Mouse (Mus musculus) embryonic facial prominence, embryonic 10.5 days (tissue): ENCODE results near the gene Hopx. TPM values are rescaled to one million over a fixed set of nuclear protein-coding genes. Genes with fewer than 3 reads are reported as not detected.

Source experiments
- DNase-seq: peaks from one replicate; pipeline ENCODE4 v3.0.0-alpha.2; 2017; ENCODE audit warnings: low spot score
- H3K27ac ChIP-seq: fragments of 300-500 bp; sonication (generic); replicated peaks from 2 replicates; pipeline ENCODE4 v1.5.1; 2016; ENCODE audit warnings: mild to moderate bottlenecking
- H3K27me3 ChIP-seq: fragments of 300-500 bp; sonication (generic); replicated peaks from 2 replicates; pipeline ENCODE4 v1.6.1; 2016; ENCODE audit warnings: low read depth, mild to moderate bottlenecking; ENCODE audit not compliant: poor library complexity, severe bottlenecking
- H3K36me3 ChIP-seq: fragments of 300-500 bp; sonication (generic); replicated peaks from 2 replicates; pipeline ENCODE4 v1.6.1; 2016; ENCODE audit warnings: mild to moderate bottlenecking, moderate library complexity
- H3K4me1 ChIP-seq: fragments of 300-500 bp; sonication (generic); 2 replicates; pipeline ENCODE4 v1.6.1; 2016
- H3K4me3 ChIP-seq: fragments of 300-500 bp; sonication (generic); 2 replicates; pipeline ENCODE4 v1.5.1; 2016; ENCODE audit warnings: mild to moderate bottlenecking, moderate library complexity
- H3K9me3 ChIP-seq: fragments of 300-500 bp; sonication (generic); 2 replicates; pipeline ENCODE4 v1.6.1; 2016; ENCODE audit warnings: mild to moderate bottlenecking
- WGBS: fragments of 180-500 bp; shearing (Covaris S2); methylation state at CpG from one replicate; pipeline ENCODE4 v1.1.7; 2016; 5-methylcytosine and 5-hydroxymethylcytosine counted together
- polyA plus RNA-seq: library from polyadenylated mRNA; unstranded; fragments of >200 nt; fragmentation: Nextera tagmentation; extraction: Ambion mirVana; gene quantifications from 2 replicates; pipeline ENCODE4 v1.2.1, GENCODE M21; 2016

Hopx gene
- polyA plus RNA-seq, result 0.40 TPM in 1 of 2 replicates, not detected in the other

GRCm38 (mm10) chr5:77114817-77115731 is at the start of gene Hopx:
Gene Hopx (minus strand): TSS chr5:77115121.
- no peaks in the 10 kb centered on the region for H3K36me3 ChIP-seq
- H3K4me1 ChIP-seq, result peaks cover 30% of the 10 kb centered on the region
- H3K27ac ChIP-seq, result no peak within 1 kb of the TSS; the same call in 1 of the 2 replicates
- no peaks in the 10 kb centered on the region for H3K9me3 ChIP-seq
- WGBS, result 51% methylated on average over 33 of the region's 33 CpGs
- DNase-seq, result no peak
- H3K4me3 ChIP-seq, result 0 out of 2 replicates have a peak within 1 kb of the TSS, but pooled peaks have one; percentile 21
- H3K27me3 ChIP-seq, result peaks cover 64% of the 10 kb centered on the region

GRCm38 (mm10) chr5:77163597-77163996 is 48.7 kb upstream of the Hopx start:
- H3K4me1 ChIP-seq, result 0 out of 2 replicates have a peak, but pooled peaks cover 6% of the 10 kb centered on the region
- WGBS, result 87% methylated on average over 7 of the region's 7 CpGs
- DNase-seq, result no peak
- no peaks in the 10 kb centered on the region for H3K27me3 ChIP-seq
- H3K27ac ChIP-seq, result no peak overlapping the region
- no peak overlapping the region for H3K4me3 ChIP-seq
- no peaks in the 10 kb centered on the region for H3K36me3 ChIP-seq
- no peaks in the 10 kb centered on the region for H3K9me3 ChIP-seq

- Histone ChIP-seq H3K9me3 (no peaks in the 10 kb centered on the region), H3K27me3 (no peaks in the 10 kb centered on the region), H3K4me3 (no peak overlapping the region), H3K27ac (no peak overlapping the region), H3K4me1 (peaks cover 15% of the 10 kb centered on the region), H3K36me3 (no peaks in the 10 kb centered on the region)
- DNase-seq, result no peak
- WGBS, result 94% methylated on average over 3 of the region's 3 CpGs
Measured at GRCm38 (mm10) chr5:77162566-77162965, 47.6 kb upstream of the Hopx start.

GRCm38 (mm10) chr5:77157777-77158540 is 43.0 kb upstream of the Hopx start:
- DNase-seq, result no peak
- no peaks in the 10 kb centered on the region for H3K27me3 ChIP-seq
- WGBS, result 35% methylated on average over 14 of the region's 14 CpGs
- H3K27ac ChIP-seq, result no peak overlapping the region
- H3K4me1 ChIP-seq, result peaks cover 13% of the 10 kb centered on the region
- no peaks in the 10 kb centered on the region for H3K9me3 ChIP-seq
- no peak overlapping the region for H3K4me3 ChIP-seq
- no peaks in the 10 kb centered on the region for H3K36me3 ChIP-seq

- no peak for DNase-seq
- WGBS, result 75% methylated on average over 5 of the region's 5 CpGs
Measured at GRCm38 (mm10) chr5:77156938-77157337, 42.0 kb upstream of the Hopx start.

GRCm38 (mm10) chr5:77155526-77155925 is 40.6 kb upstream of the Hopx start:
- H3K36me3 ChIP-seq, result no peaks in the 10 kb centered on the region
- no peak overlapping the region for H3K4me3 ChIP-seq
- 92% methylated on average over 12 of the region's 12 CpGs for WGBS
- no peaks in the 10 kb centered on the region for H3K27me3 ChIP-seq
- no peaks in the 10 kb centered on the region for H3K9me3 ChIP-seq
- H3K27ac ChIP-seq, result no peak overlapping the region
- H3K4me1 ChIP-seq, result peaks cover 13% of the 10 kb centered on the region
- no peak for DNase-seq

More at GRCm38 (mm10) chr5:77156938-77157337, 42.0 kb upstream of the Hopx start:
- Histone ChIP-seq H3K27me3 (no peaks in the 10 kb centered on the region), H3K9me3 (no peaks in the 10 kb centered on the region), H3K4me3 (no peak overlapping the region), H3K4me1 (peaks cover 13% of the 10 kb centered on the region), H3K36me3 (no peaks in the 10 kb centered on the region), H3K27ac (no peak overlapping the region)

GRCm38 (mm10) chr5:77154812-77155211 is 39.9 kb upstream of the Hopx start:
- no peak overlapping the region for H3K4me3 ChIP-seq

GRCm38 (mm10) chr5:77151738-77152137 is 36.8 kb upstream of the Hopx start:
- Histone ChIP-seq H3K27ac (no peak overlapping the region), H3K27me3 (no peaks in the 10 kb centered on the region), H3K36me3 (no peaks in the 10 kb centered on the region), H3K9me3 (no peaks in the 10 kb centered on the region), H3K4me3 (no peak overlapping the region), H3K4me1 (no peaks in the 10 kb centered on the region)
- 88% methylated on average over 3 of the region's 3 CpGs for WGBS
- DNase-seq, result no peak

More at GRCm38 (mm10) chr5:77154812-77155211, 39.9 kb upstream of the Hopx start:
- Histone ChIP-seq H3K4me1 (peaks cover 13% of the 10 kb centered on the region), H3K9me3 (no peaks in the 10 kb centered on the region), H3K36me3 (no peaks in the 10 kb centered on the region), H3K27ac (no peak overlapping the region), H3K27me3 (no peaks in the 10 kb centered on the region)
- WGBS, result 83% methylated on average over 5 of the region's 5 CpGs
- no peak for DNase-seq

GRCm38 (mm10) chr5:77151075-77151474 is 36.2 kb upstream of the Hopx start:
- H3K27ac ChIP-seq, result no peak overlapping the region
- H3K27me3 ChIP-seq, result no peaks in the 10 kb centered on the region
- no peaks in the 10 kb centered on the region for H3K4me1 ChIP-seq
- no peaks in the 10 kb centered on the region for H3K9me3 ChIP-seq
- DNase-seq, result no peak
- WGBS, result 89% methylated on average over 7 of the region's 7 CpGs
- no peak overlapping the region for H3K4me3 ChIP-seq
- H3K36me3 ChIP-seq, result no peaks in the 10 kb centered on the region

- Histone ChIP-seq H3K4me1 (no peaks in the 10 kb centered on the region), H3K9me3 (no peaks in the 10 kb centered on the region), H3K27me3 (no peaks in the 10 kb centered on the region), H3K36me3 (no peaks in the 10 kb centered on the region), H3K4me3 (no peak overlapping the region), H3K27ac (no peak overlapping the region)
- DNase-seq, result no peak
- 79% methylated on average over 6 of the region's 6 CpGs for WGBS
Measured at GRCm38 (mm10) chr5:77148021-77148621, 33.2 kb upstream of the Hopx start.

- no peak overlapping the region for H3K27ac ChIP-seq
- DNase-seq, result no peak
- no peak overlapping the region for H3K4me3 ChIP-seq
- no peaks in the 10 kb centered on the region for H3K4me1 ChIP-seq
- no peaks in the 10 kb centered on the region for H3K36me3 ChIP-seq
- 48% methylated on average over 4 of the region's 4 CpGs for WGBS
- H3K27me3 ChIP-seq, result no peaks in the 10 kb centered on the region
- no peaks in the 10 kb centered on the region for H3K9me3 ChIP-seq
Measured at GRCm38 (mm10) chr5:77146459-77147170, 31.7 kb upstream of the Hopx start.

- no peaks in the 10 kb centered on the region for H3K9me3 ChIP-seq
- H3K27me3 ChIP-seq, result no peaks in the 10 kb centered on the region
- no peaks in the 10 kb centered on the region for H3K36me3 ChIP-seq
- no peak overlapping the region for H3K4me3 ChIP-seq
- no peak for DNase-seq
- H3K27ac ChIP-seq, result no peak overlapping the region
- H3K4me1 ChIP-seq, result peaks cover 8% of the 10 kb centered on the region
- WGBS, result 77% methylated on average over 5 of the region's 5 CpGs
Measured at GRCm38 (mm10) chr5:77144647-77145046, 29.7 kb upstream of the Hopx start.
